Mouse (Mus musculus) olfactory bulb, adult 2 months (tissue): ENCODE results near the gene Epx.

Experiments
- CTCF ChIP-seq: fragments of 200-500 bp; IDR thresholded peaks from 2 replicates; pipeline ENCODE4 v1.5.1; 2012; ENCODE audit warnings: low read depth, mild to moderate bottlenecking, low read length, moderate library complexity; ENCODE audit not compliant: insufficient read depth
- POLR2A ChIP-seq: fragments of 200-500 bp; IDR thresholded peaks from 2 replicates; pipeline ENCODE4 v1.6.1; 2012; ENCODE audit warnings: mild to moderate bottlenecking, low read depth, low read length, moderate library complexity; ENCODE audit not compliant: insufficient read depth

GRCm38 (mm10) chr11:87859273-87859672 lies 16.1 kb downstream of the Epx start:
- no peak for TF ChIP-seq CTCF
- no peak for TF ChIP-seq POLR2A
